Mouse (Mus musculus) Patski (cell line): Measurements from ENCODE around the gene 1700067P10Rik. TPM values are rescaled to one million over a fixed set of nuclear protein-coding genes. Genes with fewer than 3 reads are reported as not detected.
A peak's percentile ranks its signal among the peaks of the same experiment; 100 is the strongest.

Source experiments
- ATAC-seq: fragments of 100-300 bp; one replicate; pipeline ENCODE4 v1.8.0; 2021
- CTCF ChIA-PET: fragments of 350-600 bp; sonication (Branson Sonifier 250); formaldehyde crosslinking; loops from one replicate; lab custom pipeline; 2022; ENCODE audit warnings: inconsistent platforms; lab: Charles Lee
- POLR2A ChIA-PET: fragments of 350-600 bp; sonication (Branson Sonifier 250); formaldehyde crosslinking; loops from one replicate; lab custom pipeline; 2022; ENCODE audit warnings: antibody characterized with exemption, inconsistent platforms; lab: Charles Lee
- DNase-seq: peaks from one replicate; pipeline ENCODE4 v3.0.0-alpha.2; 2011; ENCODE audit warnings: low read depth, low spot score
- H3K27me3 ChIP-seq: fragments of 371-371 bp; one replicate; pipeline ENCODE4 v1.5.1; 2021
- CTCF ChIP-seq: fragments of 100-300 bp; IDR thresholded peaks from one replicate; pipeline ENCODE4 v1.5.1; 2021
- in situ Hi-C: fragments of 300-500 bp; cut with MboI; formaldehyde crosslinking; loops from 3 replicates; pipeline ENCODE4 v1.11.1; 2018; ENCODE audit warnings: low pct_unique_long_range_greater_than_20kb, mixed read lengths
- polyA plus RNA-seq: library from polyadenylated mRNA; unstranded; gene quantifications from one replicate; pipeline ENCODE4 v1.2.3, GENCODE M21; 2021

Gene 1700067P10Rik
- polyA plus RNA-seq, 1 experiment from 2014 or later, result not detected

- in situ Hi-C loops, result no loop called here
- ChIA-PET POLR2A (no interaction called here), CTCF (interaction anchor here (1.0 kb wide), 1 partner anchor 19 kb away, joined by 3 read pairs; no protein-coding TSS in a partner anchor)
- no peak for ATAC-seq
- TF ChIP-seq CTCF, result no peak
- H3K27me3 ChIP-seq, result peaks cover 26% of the 10 kb centered on the region
- DNase-seq, result no peak
Observed at GRCm38 (mm10) chr17:48096321-48096720, 7.2 kb downstream of the 1700067P10Rik start.

GRCm38 (mm10) chr17:48097011-48097742, 8.1 kb downstream of the 1700067P10Rik start:
- ChIA-PET POLR2A (no interaction called here), CTCF (interaction anchor here (0.9 kb wide), 1 partner anchor 223 kb away, joined by 3 read pairs; no protein-coding TSS in a partner anchor)
- in situ Hi-C loops, result no loop called here
- no peak for ATAC-seq
- no peak for DNase-seq
- H3K27me3 ChIP-seq, result peaks cover 26% of the 10 kb centered on the region
- TF ChIP-seq CTCF, result no peak

- ATAC-seq (no peak), DNase-seq (no peak)
- ChIA-PET POLR2A (no interaction called here), CTCF (interaction anchor here (1.4 kb wide), 1 partner anchor 21 kb away, joined by 3 read pairs; no protein-coding TSS in a partner anchor)
- in situ Hi-C loops, result no loop called here
- no peak for TF ChIP-seq CTCF
- peaks cover 26% of the 10 kb centered on the region for H3K27me3 ChIP-seq
Observed at GRCm38 (mm10) chr17:48097743-48098527, 8.8 kb downstream of the 1700067P10Rik start.

- no peak for TF ChIP-seq CTCF
- POLR2A ChIA-PET, result no interaction called here
- no peak for DNase-seq
- ATAC-seq, result no peak
- in situ Hi-C loops, result no loop called here
- H3K27me3 ChIP-seq, result peaks cover 26% of the 10 kb centered on the region
- CTCF ChIA-PET, result interaction anchor here (1.4 kb wide), 1 partner anchor 21 kb away, joined by 3 read pairs; no protein-coding TSS in a partner anchor
Observed at GRCm38 (mm10) chr17:48098528-48098890, 9.4 kb downstream of the 1700067P10Rik start.

GRCm38 (mm10) chr17:48099312-48099711, 10.2 kb downstream of the 1700067P10Rik start:
- CTCF ChIA-PET, result interaction anchor here (1.4 kb wide), 1 partner anchor 20 kb away, joined by 3 read pairs; no protein-coding TSS in a partner anchor
- POLR2A ChIA-PET, result no interaction called here
- in situ Hi-C loops, result no loop called here

GRCm38 (mm10) chr17:48100441-48101417, 11.6 kb downstream of the 1700067P10Rik start:
- peak; percentile 22 for DNase-seq
- in situ Hi-C loops, result loop anchor here (5.0 to 25.0 kb wide), 2 partner anchors 237 to 303 kb away; partner anchors contain the start of gene Trem2
- POLR2A ChIA-PET, result no interaction called here
- ATAC-seq, result peak; percentile 89
- CTCF ChIA-PET, result interaction anchor here (0.5 to 1.6 kb wide), 8 partner anchors 9 to 309 kb away, joined by 3 to 7 read pairs (median 3); no protein-coding TSS in a partner anchor
- H3K27me3 ChIP-seq, result peaks cover 21% of the 10 kb centered on the region
- peak; percentile 99 for TF ChIP-seq CTCF

More at GRCm38 (mm10) chr17:48099312-48099711, 10.2 kb downstream of the 1700067P10Rik start:
- peaks cover 26% of the 10 kb centered on the region for H3K27me3 ChIP-seq
- DNase-seq (no peak), ATAC-seq (no peak)
- TF ChIP-seq CTCF, result no peak

GRCm38 (mm10) chr17:48107333-48107732, 18.2 kb downstream of the 1700067P10Rik start:
- DNase-seq (no peak), ATAC-seq (no peak)
- CTCF ChIA-PET, result interaction anchor here (0.8 to 1.4 kb wide), 2 partner anchors 13 to 314 kb away, joined by 3 read pairs; no protein-coding TSS in a partner anchor
- in situ Hi-C loops, result loop anchor here (25.0 kb wide), 1 partner anchor 230 kb away; the partner anchor contains the start of gene Trem2
- TF ChIP-seq CTCF, result no peak
- no peaks in the 10 kb centered on the region for H3K27me3 ChIP-seq
- POLR2A ChIA-PET, result no interaction called here

GRCm38 (mm10) chr17:48107862-48108261, 18.7 kb downstream of the 1700067P10Rik start:
- POLR2A ChIA-PET, result no interaction called here
- DNase-seq (no peak), ATAC-seq (no peak)
- no peak for TF ChIP-seq CTCF
- H3K27me3 ChIP-seq, result no peaks in the 10 kb centered on the region
- CTCF ChIA-PET, result interaction anchor here (0.8 to 1.4 kb wide), 2 partner anchors 12 to 315 kb away, joined by 3 read pairs; no protein-coding TSS in a partner anchor
- in situ Hi-C loops, result loop anchor here (25.0 kb wide), 1 partner anchor 229 kb away; the partner anchor contains the start of gene Trem2

- in situ Hi-C loops, result loop anchor here (25.0 kb wide), 1 partner anchor 229 kb away; the partner anchor contains the start of gene Trem2
- DNase-seq (no peak), ATAC-seq (no peak)
- H3K27me3 ChIP-seq, result no peaks in the 10 kb centered on the region
- POLR2A ChIA-PET, result no interaction called here
- TF ChIP-seq CTCF, result no peak
- CTCF ChIA-PET, result interaction anchor here (1.4 kb wide), 1 partner anchor 11 kb away, joined by 3 read pairs; no protein-coding TSS in a partner anchor
Observed at GRCm38 (mm10) chr17:48108520-48108919, 19.4 kb downstream of the 1700067P10Rik start.
